Mouse (Mus musculus) cerebellum, adult 18-20 months (tissue): ENCODE measurements around the gene Rnf44.

Source experiments
- DNase-seq, 2 experiments: peaks; one replicate each; pipeline ENCODE4 v3.0.0; 2021

The Rnf44 gene

DNA sequence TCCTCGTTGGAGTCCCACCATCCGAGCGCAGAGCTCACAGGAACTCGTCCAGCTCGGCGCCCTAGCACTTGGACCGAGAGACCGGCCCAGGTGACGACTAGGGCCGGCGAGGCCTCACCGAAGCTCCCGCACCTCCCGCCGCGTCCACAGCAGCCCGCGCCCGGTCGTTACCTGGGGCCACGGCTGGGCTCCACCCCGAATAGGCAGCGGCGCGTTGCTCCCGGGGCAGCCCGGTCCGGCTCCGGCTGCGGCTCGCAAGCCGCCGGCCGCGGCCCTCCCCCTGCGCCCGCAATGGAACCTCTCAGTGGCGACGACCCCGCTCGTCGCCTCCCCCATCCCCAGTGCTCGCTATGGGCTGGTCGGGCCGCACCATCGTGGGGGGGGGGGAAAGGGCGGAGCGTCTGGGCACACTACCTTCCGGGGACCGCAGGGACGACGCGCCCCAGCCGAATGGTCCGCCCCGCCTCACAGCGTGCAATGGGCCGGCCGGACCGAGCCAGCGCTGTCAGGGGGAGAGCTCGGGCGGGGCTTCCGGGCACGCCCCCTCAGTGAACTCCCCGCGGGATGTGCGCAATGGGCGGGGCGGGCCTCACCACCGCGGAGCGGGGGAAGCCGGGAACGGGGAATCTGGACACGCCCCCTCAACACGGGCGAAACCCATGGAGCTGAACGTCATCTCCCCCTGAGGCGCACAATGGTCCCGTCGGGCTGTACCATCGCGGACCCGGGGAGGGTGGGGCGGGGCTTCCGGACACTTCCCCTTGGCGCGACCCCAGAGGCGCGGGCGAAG, at the start of gene Rnf44:
Rnf44 (minus strand) TSS at position 350 of the 790 bp plus-strand sequence.
- DNase-seq = peak; percentile 98 to 99

DNA sequence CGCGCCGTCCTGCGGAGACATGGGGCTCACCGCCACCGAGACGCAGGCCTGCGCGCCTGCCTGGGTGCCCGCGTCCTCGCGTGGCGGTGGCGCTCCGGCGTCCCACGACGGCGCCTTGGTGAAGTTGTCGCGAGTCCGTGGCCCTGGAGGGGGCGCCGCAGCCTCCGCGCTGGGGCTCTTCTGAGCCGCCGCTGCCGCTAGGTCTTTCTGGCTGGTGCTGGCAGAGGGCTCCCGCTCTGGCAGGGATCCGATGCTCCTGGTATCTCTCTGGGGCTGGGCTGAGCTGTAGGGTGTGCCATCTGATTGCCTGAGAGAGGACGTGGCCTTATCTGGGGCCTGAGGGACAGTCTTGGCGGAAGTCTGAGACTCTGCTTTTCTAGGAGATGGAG, 44.5 kb upstream of the Rnf44 start:
- peak; percentile 64 to 68 for DNase-seq

DNA sequence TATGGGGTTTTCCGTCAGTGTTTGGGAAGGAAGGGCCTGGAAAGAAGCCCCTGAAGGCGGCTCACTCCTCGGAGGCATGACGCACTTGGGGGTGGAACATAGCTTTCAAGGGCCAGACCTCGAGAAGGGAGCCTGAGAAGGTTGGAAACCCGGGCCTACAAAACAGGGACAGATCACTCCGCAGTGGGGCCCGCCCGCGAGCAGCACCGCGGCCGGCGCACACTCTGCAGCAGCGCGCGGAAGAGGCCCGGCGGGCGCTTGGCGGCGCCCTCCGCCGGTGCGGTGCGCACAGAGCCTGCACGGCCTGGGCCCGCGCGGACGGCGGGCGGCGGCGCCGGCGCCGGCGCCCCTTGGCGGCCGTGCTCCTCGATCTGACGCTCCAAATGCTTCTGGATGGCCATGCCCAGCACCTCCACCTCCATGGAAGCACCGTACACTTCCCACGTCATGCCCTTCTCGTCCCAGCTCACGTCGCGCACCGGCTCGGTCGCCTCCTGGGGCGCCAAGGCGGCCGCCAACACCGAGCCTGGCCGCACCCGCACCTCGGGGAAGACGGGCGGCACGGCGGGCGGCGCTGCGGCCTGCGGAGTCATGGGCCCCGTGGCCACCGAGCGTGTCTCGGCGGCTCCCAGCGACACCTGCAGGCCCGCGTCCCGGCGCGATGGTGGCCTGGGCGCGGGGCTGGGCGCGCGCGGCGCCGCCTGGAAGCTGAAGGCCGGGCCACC, 43.9 kb upstream of the Rnf44 start:
- DNase-seq = peak; percentile 55 to 73

DNA sequence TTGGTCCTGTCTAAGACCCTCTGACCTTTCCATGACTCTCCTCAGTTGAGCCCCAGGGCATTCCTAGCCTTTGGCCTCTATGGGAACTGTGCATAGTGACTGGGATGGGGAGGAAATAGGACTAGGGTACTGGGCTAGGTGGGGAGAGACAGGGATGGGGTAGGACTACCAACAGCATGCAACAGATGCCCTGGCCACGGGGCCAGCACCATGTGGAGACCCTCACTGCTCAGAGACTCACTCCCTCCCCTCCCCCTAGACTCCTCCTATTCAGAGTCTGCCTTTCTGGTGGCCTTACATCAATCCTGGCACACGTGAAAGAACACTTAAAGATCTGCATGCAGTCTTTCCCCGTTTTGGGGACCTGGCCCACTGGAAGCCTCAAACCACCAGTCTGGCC, 43.2 kb upstream of the Rnf44 start:
- no peak for DNase-seq

DNA sequence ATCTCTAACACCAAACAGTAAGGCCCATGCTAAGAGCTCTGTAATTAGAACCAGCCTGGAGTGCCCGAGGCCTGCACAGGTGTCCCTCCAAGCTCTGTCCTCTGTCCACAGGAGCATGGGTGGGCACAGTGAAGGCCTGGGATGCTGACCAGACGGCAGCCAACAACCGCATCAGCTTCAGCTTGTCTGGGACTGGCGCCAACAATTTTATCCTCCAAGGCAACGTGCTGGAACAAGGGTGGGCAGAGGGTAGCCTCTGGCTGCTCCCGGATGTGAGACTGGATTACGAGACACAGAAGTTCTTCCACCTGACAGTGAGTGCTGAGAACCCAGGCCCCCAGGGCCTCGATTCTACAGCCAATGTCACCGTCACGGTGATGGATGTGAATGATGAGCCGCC, 32.4 kb upstream of the Rnf44 start:
- DNase-seq = no peak

DNA sequence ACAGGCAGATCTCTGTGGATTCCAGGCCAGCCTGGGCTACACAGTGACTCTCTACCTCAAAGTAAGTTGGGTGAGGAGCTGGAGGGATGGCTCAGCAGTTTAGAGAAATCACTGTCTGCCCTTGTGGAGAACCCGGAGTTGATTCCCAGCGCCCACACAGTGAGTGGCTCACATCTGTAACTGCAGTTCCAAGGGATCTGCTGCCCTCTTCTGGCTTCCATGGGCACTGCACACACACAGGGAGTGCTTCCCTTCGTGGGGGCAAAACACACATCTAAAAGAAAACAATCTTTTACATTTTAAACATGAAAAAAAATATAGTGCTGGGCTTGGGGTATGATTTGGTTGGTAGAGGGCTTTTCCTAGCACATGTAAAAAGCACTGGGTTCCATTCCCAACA, 29.4 kb upstream of the Rnf44 start:
- no peak for DNase-seq

DNA sequence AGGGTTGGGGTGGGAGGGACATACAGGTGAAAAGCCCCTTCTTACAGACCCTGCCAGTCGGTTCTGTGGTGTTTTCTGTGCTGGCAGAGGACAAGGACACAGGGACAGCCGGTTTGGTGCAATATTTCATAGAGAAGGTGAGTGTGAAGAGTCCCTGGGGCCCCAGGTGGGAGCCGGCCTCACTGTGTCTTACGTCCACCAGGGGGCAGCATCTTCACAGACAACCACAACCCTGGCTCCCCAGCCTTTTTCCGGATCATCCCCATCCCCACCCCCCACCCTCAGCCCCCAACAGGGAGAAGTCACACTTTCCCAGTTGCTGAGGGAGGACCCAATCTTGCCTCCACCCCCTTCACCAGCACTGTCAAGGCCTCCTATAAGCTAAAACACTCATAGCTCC, 23.2 kb upstream of the Rnf44 start:
- DNase-seq = peak; percentile 73 to 85

DNA sequence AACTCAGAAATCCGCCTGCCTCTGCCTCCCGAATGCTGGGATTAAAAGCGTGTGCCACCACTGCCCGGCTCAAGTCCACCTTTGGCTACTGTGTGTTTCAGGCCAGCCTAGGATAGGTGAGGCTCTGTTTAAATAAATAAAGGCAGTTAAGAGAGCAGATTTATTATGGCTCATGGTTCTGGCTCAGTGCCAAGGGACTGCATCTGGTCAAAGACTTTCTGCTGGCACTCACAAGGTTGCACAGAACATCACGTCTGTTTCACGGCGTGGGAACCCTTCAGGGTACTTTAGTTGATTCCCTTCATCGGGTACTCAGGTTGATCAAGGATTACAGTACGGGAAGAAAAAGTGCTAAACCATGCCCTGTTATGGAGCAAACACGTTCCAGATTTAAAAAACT, 21.3 kb upstream of the Rnf44 start:
- DNase-seq = no peak

DNA sequence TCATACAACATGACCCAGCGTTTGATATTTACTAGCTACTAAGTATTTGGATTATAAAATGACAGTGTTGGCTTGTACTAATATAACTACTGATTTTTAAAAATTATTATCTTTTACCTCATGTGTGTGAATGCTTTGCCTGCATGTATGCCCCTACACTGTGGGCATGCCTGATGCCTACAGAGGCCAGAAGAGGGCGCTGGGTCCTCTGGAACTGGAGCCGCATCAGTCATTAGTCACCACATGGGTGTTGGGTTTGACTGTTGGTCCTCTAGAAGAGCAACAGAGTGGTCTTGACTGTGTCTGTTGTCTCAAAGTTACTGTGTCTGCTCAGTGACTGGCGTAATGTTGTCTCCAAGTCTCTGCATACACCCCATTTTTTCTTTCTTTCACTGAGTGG, 20.7 kb upstream of the Rnf44 start:
- no peak for DNase-seq

DNA sequence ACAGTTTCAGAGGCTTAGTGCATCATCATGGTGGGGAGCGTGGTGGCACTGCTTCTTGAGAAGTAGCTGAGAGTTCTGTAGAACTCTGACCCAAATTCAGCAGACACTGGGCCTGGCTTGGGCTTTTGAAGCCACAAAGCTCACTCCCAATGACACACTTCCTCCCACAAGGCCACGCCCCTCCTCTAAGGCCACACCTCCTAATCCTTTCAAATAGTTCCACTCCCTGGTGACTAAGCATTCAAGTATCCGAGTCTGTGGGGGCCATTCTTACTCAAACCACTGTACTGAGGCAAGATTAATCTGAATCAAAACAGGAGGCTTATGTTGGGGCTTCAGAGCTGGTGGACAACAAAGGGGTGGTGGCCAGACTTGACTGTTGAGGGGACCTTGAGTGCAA, 17.2 kb upstream of the Rnf44 start:
- no peak for DNase-seq

DNA sequence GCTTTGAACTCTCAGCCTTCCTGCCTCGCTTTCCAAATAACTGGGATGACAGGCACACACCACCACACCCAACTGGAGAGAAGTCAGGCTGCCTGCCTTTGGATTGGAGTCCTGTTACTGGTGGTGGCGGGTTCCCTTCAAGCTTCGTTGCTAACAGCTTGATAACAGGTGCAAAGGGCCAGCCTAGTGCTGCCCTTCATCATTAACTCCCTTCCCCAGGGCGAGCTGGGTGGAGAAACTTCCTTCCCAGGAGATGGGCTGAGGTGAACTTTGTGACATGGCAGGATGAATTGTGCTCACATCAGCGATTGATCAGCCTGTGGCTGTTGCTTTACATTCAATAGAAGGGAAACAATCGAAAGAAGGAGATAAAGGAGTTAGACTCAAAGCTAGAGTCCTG, 11.2 kb upstream of the Rnf44 start:
- no peak for DNase-seq

DNA sequence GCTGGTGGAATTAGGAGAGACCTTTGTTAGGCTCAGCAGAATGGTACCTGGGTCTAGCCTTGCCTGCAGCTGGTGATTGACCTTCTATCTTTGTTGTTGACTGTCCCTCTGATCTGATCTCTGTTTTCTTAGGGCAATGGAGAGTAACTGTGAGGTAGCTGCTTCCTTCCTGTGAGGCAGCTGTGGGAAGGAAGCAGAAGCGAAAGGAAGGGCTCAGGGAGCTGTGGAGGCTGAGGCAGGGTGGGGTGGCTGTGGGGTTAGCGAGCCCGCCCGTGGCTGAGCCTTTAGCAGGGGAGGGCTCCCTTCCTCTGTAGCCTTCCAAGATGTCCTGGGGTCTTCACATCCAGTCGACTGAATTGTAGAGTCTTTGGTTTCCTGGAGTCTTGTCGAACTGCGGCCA, 8.8 kb upstream of the Rnf44 start:
- DNase-seq = no peak

DNA sequence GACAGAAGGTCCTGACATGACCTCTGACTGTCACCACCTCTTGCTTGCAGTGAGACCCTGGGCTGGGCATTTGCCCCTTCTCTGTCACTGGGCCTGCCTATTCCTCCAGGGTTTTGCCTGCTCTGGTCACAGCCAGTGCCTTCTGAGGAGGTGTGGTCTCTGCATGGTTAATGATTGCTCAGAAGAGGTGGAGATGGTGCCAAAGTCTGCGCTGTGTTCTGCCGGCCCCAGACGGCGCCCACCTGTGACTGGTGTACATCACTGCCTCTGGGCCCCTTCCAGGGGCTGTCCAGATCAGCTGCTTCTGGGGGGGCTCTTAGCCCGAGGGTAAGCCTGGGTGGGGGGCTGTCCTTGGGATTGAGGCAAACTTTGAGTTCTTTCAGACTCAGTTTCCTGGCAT, 7.5 kb upstream of the Rnf44 start, which contains the start of gene Cdhr2:
Cdhr2 (plus strand) TSS at position 219 of the 400 bp plus-strand sequence.
- no peak for DNase-seq

DNA sequence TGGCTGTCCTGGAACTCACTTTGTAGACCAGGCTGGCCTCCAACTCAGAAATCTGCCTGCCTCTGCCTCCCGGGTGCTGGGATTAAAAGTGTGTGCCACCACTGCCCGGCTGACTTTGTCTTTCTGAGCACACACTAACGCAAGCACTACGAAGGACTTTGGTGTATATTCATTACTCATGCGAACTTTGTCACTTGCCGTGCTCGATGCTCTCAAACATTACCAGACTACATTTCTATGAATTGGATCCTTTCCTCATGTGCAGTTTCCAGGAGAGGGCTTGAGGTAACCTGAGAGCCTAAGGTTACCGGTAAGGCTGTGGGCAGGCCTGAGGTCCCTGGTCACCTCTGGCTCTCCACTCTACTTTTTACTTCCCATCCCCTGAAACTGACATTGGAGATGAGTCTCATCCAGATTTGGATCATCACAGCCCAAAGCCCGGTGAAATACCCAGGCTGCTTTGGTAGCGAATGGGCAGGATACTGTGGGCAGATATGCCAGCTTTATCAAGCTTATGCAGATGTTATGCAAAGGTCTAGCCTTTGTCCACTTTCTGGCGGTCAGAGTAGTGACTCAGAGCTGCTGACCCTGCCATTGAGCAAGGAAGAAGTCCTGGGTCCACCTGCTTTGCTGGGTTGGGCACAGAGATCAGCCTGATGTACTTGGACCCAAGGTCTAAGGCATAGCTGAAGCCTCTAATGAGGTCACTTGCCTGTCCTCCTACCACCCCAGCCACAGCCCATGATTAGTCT, 1.9 kb upstream of the Rnf44 start:
- peak in 1 of 2 experiments; percentile 7 for DNase-seq

DNA sequence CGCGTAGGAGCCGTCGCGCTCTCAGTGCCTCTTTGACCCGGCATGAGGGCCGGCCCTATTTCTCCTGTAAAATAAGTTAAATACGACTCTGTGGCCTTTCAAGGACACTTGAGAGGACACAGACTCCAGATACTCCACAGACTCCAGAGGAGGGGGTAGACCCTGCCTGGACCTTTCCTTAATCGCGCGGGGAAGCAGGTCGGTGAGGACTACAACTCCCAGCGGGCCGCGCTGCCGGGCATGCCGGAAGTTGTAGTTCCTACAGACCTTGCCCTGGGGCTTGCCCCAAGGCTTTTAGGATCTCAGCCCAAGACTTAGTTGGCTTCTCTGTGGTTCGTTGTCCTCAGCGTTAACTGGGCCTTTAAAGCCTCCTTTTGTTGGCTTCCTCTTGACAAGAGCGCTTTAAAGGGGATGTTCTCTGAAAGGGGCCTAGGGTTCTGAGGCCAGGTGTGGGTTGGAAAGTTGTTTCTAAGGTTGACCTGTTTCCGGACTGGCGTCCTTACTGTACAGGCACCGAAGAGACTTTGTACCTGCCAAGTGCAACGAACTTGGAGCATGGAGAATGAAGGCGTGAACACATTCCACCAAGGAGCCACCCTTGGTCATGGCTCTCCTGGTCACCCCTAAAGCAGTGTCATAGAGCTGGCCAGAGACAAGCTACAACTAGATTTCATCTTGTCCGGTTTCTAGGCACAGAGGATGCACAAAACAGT, 797 bp upstream of the Rnf44 start:
- DNase-seq = peak in 1 of 2 experiments; percentile 89

DNA sequence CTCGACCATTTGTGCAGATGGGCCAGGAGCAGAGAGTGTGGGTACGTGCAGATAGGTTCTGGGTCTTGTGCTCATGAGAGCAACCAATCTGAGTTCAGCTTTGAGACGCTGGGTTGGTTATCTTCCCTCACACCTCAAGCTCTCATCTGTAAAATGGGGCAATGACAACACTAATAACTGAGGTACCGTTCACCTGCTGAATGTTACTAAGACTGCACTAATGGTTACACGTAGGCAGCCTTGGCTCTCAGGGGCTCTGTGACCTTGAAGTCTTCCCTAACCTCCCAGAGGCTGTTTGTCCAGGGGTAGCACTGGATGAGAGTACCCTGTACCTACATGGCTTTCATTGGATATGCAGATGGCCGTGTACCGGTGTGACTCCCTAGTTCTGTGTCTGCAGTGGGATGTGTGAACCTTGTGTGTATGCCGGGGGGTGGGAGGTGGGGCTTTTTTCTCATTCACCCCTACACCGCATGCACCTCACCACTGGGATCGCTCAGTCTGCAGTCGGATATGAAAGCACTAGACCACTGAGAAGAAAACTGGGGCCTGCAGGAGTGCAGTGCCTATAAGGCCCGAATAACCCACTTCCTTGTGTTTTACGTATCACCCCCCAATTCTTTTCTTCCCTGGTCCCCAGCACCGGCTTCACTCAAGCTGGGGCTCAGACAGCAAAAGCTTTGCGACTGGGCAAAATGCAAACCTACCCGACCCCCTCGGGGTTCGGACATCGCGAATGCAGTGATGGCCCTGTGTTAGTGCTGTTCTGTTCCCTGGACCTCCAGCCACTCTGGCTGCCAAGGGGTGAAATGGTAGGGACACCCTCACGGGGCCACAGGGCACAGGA, 773 bp downstream of the Rnf44 start:
- DNase-seq = no peak

DNA sequence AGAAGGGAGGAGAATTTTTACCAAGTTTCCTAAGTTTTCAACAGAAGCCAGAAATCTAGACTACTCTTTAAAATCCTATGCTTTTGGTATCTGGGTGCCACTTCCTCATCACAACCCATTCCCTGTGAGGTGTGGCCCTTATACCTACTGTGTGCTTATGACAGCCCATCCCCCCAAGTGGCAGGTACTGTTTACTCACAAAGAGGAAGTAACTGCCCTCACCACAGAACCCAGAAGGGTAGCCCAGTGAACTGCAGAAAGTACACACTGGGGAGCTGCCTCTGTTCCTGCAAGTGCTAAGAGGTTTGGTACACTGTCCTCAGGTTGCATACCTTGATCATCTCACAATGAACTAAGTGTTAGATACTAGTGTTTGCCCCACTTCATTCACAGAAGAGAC, 2.0 kb downstream of the Rnf44 start:
- DNase-seq = no peak

DNA sequence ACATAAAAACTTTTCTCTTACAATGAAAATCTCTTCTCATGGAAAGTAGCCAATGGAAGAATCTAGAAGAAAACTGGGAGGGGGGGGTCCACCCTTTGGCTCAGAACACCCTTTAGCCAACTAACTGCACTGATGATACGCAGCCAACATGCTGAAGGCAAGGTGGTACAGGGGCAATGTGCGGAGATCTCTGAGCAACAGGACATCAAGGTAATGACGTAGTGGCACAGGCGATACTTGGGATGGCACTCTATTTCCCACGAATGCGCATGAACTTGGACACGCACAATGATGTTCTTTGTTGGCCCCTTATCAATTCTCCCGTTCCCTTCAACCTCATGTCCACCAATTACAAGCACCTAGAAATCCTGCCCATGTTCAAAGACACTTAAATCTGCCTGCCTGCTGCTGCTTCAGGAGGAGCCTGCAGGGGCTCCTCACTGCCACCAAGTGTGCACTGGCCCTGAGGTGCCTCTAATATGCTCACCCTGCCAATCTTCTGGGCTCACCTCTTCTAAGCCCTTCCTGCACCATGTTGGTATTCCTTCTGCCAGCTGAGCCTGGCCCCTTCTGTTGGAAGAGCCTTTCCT, 3.5 kb downstream of the Rnf44 start:
- DNase-seq = peak in 1 of 2 experiments; percentile 8

DNA sequence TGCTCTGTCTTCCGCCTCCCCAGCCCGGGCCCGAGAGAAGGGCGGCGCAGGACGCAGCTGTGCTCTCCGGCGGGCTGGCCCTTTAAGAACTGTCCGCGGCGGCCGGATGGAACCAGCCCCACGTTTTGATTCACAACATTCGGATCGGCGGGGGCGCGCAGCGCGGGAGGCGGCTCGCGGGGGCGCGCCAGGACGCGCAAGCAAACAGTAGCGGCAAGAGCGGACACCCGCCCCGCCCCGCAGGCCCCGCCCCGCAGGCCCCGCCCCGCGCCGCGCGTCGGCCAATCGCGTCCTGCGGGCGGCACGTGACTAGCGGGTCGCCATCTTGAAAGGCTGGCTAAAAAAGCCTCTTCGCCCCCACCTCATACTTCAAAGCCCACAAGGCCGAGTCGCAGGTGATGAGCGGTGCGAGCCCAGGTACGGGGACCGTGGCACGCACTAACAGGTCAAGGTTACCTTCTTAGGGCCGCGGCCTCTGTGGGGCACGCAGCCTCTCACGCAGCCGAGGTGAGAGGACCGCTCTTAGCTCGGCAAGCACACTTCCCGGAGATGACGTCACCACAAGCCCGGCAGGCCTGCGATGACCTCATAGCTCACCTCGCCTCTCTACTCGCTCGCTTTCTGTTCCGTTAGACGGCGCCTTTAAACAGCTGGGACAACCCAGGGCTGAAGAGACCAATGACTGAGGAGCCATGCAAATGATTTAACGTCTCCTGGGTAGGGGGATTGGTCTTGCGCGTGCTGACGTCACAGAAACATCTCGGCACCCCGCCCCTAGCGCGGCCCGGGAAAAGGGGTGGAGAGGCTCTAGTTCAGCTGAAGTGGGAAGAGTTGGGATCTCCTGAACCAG, 5.9 kb downstream of the Rnf44 start:
- DNase-seq = peak; percentile 97 to 99

DNA sequence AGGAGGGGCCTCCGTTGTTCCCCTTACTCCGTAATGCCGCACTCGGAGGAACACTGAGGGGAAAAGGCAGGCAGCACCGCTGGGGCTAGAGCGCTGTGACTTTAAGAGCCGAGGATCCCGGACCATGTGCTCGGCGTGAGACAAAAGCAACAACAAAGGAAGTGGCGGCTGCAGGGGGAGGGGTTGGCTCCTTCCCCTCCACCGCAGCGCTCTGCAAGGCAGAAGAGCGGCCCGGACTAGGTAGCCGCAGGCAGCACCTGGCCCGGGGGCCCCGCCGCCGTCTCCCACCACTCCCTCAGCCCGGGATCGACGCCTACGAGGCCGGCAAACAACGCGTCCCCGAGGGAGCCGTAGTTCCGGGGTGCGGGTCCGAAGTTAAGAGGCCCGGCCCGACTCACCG, 6.6 kb downstream of the Rnf44 start:
- peak; percentile 74 to 75 for DNase-seq
